Mouse (Mus musculus) monocyte, adult 2 months (primary cell): Measurements from ENCODE around the gene Nudt7.

Source experiments
- DNase-seq, 2 experiments: peaks; one replicate each; pipeline ENCODE4 v3.0.0; 2022; ENCODE audit warnings: low spot score in 2 of 2, low read depth in 1 of 2

Gene Nudt7

DNA sequence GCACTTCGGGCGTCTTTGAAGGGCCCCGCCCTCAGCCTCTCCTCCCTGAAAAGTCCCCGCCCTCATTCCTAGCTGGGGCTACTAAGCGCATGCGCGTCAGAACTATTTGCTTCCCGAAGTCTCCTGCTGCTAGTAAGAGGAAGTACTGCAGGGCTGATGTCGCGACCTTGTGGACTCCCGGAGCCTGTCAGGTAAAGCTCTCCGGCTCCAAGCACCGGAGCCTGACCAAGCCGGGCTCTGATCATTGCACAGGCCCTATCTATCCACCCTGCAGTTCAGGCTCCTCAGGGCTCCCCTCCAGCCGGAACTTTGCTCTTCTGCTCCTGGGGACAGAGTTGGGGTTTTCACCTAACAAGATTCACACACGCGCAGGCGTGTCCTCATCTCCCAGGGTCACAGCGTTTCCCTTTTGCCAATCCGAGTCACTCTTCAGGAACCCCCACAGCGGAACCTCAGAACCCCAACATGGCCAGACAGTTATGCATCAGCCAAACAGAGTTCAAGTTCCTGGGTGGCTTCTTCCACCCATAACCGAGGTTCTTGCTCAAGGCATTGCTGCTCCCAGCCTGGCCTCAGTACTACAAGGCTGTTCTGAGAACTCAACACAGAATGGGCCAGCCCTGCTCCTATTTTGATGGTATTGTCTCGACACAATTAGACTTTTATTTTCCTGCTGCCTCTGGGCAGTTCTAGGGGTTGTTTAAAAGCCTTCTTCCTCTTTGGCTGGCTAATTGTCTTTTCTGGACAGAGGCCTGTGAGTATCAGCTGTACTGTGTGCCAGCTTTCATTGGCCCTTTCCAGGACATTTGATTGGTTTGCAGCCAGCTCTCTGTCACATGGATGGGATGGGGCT is at the start of gene Nudt7:
Gene Nudt7, plus strand, starts transcription at position 48 of the 853 bp plus-strand sequence.
- peak; percentile 63 to 64 for DNase-seq

DNA sequence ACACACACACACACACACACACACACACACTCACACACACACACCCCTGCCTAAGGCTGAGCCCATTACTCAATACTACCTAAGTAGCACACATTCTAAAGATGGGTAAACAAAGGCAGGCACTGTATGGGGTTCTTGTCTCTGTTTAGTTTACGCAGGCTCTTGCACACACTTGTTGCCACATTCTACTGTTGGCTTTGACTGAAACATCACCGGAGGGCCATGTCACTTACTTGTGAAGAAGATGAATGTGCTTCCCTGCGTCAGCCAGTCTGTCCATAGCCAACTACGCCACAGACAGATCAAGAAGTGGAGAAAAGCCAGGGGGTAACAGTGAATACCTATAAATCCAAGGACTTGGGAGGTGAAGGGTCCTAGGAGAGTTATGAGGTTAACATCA is 45.4 kb upstream of the Nudt7 start:
- DNase-seq = no peak

DNA sequence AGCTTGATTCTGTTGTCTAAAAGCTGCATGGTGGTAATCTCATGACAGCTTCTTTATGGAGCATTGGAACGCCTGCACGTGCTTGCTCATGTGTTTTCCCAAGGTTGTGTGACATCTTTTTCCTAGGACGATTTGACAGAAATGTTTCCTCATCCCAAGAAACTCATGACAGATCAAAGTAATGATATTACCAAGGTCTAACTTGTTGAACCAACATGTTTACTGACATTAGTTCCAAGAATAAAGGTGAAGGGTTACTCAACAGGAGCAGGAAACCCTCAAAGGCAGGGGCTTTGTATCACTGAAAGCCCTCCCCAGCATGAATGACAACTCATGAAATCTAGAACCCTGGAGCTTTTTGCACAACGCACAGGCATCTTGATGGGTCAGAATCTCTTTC is 42.6 kb upstream of the Nudt7 start:
- no peak for DNase-seq

DNA sequence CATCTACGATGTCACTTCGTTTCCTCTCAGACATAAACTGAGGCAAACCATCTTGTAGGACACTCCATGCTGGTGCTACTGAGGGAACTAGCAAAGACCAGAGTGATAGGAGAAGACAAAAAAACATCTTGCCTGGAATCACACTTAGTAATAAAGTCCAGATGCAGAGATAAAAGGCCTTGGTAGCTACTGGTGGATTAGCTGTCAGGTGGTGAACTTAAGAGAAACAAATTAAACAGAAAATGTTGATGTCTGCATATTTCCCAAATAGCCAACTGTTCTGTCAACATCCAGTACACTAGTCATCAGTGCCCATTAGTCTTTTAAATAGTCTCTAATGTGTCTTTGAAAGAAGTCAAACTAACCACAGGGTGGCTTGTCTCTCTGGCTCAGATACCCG is 40.0 kb upstream of the Nudt7 start:
- DNase-seq = no peak

DNA sequence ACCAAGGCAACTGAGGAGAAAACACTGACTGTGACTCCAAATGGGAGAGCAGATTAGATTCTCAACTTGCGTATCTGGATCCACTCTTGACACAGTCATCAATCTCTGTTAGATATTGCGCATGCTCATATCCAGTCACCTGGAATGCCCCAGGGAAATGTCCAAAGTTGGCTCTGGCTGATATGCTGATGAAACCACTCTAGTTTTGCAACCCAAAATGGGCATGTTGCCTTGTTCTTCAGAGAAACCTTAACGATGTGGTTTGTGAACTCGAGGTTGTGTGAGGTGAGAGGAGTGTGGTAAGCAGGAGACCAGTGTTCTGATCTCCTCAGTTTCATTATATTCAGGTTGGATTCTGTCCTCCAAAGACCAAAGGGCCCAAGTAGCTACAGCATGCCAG is 38.8 kb upstream of the Nudt7 start:
- DNase-seq = no peak

DNA sequence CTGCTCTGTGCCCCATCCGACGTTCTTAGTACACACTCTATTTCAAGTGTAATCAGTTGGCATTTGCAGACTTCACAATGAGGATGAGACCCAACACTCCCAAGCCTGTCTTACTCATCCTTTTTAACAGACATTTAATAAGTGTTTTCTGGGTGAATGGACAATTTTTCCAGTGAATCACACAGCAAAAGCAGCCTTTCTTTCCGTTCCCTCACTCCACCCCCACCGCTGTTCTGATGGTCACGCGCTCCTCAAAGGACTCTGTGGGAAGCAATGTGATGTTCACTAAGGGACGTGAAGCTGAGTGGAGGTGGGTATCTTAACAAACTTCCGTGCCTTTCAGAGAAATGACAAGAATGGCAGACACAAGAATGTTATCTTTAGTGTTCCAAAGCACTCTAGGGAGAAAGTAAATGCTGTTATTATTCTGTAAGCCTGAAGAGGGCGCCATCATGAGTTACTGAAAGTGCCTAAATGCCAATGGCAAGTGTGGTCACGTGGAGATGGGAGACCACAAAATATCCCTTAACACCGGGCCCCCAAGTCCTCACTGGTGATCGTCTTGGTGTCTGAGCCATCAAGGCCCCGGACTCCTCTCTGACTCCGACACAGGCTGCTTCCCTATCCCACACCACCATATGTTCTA is 32.7 kb upstream of the Nudt7 start:
- DNase-seq = no peak

DNA sequence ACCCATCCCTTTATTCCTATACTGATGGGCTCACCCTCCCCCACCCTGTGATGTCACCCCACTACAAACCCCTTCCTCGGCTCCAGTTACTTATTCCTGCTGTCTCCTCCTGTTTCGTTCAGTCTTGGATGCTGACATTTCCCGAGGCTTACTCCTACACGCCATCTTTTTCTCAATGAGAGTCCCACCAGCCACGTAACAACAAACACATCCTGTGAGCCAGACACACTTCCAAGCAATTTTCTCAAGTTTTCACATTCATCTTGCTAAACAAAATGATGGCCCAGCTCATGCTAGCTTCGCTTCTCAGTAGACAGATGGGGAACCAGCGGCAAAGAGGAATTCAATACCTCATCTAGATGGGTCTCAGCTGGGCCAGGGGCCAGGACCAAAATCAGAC is 30.0 kb upstream of the Nudt7 start:
- no peak for DNase-seq

DNA sequence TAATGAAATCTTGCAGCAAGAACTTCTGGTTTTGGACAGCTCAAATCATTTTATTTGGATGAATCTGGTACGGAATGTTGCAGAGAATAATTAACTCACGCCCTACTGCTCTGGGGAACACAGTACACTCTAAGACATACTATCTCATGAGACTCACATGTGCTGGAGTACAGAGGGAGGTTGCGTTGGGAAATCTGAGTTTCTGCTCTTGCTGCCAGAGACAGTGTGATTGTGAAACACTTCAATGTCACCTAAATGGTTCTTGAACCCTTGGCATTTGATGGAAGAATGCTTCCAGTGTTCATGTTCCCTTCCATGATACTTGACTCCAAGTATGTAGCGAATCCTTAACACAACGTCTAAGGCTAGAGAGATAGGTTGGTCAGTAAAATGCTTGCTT is 27.4 kb upstream of the Nudt7 start:
- DNase-seq = no peak

DNA sequence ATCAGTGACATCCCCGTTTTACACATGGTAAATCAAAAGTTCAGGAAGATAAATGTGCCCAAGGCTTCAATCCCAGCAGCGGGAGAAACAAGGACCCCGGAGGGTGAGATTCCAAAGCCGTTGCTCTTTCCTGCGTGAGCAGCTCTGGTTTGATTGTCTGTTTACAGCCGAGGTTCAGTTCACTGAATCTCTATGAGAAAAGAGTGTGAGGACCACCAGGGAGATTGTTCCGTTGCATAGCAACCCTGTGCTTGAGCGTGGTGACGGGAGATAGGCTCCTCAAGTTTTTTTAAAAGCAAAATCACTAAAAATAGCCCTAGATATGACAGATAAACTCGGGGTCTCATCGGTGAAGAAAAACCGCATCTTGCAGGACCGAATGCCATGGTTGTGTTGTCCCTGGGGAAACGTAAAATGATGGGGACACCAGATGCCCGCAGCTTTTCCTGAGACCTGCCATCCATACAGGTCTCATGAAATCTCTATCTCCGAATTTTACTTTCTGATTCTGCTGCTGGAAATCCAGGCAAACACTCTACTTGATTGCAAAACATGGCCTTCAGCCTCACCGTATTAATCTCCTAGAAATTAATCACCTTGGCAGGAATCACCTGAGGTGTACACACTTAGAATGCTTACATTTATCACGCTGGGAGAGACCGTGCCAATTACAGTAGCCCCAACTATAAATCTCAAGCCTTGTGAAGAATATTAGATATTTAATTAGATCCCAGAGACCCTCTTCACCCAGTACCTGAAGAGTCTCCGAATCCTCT is 23.8 kb upstream of the Nudt7 start:
- no peak for DNase-seq

DNA sequence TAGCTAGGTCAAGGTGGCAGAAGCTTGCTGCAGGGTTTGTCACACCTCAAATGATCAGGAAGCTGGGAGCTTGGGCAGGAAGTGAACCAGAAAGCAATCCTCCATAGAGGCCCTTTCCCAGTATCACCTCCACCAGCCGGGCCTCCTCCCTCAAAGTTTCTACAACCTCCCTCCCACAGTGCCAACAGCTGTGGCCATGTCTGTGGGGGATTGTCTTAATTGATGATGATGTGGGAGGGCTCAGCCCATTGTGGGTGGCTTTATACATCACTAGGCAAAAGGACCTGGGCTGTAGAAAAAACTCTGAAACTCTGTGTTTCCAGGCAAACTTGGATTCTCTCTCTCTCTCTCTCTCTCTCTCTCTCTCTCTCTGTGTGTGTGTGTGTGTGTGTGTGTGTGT is 18.3 kb upstream of the Nudt7 start:
- no peak for DNase-seq

DNA sequence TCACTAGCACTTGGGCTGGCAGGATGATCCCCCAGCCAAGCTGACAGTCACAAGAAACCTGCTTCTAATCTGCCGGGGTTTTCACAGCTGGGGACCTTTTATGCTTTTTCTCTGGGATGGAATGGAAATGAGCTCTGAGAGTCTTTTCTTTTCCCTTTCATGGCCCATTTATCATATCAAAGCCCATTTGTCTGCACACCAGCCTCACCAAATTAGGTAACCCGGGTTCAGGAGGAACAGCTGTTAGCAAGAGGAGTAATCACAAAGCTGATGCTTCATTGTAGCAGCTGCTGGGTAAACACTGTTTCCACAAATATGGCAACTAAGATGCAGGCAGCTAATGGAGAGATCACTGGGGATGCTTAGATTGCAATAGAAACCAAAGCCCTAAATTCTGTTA is 17.3 kb upstream of the Nudt7 start:
- no peak for DNase-seq

DNA sequence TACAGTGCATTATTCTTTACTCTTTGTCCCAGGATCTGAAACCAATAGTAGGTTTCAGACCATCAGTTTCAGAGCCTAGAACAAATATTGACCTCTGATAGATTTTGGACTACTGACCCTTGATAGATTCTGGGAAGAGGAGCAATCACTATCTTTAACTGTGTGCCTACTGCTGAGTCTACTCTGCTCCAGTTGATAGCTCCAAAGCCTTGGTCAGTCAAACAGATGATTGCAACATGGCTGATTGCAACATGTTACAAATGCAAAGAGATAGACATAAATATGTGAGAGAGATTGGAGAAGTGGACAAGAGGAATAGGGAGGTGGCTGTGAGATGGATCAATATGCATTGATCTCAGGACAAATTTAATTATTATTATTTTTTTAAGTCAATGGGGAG is 15.9 kb upstream of the Nudt7 start:
- no peak for DNase-seq

DNA sequence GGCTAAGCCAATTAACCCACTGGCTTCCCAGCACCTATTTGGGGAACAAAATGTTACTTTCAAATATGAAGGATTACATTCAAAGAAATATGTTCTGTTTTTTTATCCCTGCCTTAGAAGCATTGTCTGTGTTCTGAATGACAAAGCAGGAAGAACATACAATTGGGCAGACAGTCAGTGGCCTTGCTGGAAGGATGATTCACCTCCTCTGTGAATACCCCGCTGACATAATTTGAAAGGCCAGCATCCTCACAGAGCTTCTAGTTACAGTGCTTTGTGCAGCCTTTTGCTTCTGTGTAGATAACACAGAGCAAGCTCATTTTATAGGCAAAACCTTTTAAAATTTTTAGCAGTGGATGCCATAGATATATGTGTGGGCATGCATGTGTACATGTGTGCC is 11.6 kb upstream of the Nudt7 start:
- DNase-seq = no peak

DNA sequence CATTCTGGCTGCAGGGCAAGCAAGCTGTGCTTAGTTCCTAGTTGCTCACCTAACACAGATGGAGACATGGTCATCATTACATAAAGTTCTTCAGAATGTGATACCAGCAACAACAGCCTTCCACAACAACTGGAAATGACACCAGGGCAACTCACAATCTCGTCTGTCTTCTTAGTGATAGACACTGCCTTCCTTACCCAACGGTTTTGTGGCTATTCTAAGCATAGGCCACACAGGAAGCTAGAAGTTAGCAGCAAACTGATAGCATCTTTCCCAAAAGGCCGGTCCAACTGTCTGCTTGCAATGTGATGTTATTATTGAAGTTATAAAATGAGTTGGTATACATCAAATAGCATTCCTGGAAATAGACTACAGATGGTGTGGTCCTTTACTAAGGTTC is 9.7 kb upstream of the Nudt7 start:
- DNase-seq = no peak

DNA sequence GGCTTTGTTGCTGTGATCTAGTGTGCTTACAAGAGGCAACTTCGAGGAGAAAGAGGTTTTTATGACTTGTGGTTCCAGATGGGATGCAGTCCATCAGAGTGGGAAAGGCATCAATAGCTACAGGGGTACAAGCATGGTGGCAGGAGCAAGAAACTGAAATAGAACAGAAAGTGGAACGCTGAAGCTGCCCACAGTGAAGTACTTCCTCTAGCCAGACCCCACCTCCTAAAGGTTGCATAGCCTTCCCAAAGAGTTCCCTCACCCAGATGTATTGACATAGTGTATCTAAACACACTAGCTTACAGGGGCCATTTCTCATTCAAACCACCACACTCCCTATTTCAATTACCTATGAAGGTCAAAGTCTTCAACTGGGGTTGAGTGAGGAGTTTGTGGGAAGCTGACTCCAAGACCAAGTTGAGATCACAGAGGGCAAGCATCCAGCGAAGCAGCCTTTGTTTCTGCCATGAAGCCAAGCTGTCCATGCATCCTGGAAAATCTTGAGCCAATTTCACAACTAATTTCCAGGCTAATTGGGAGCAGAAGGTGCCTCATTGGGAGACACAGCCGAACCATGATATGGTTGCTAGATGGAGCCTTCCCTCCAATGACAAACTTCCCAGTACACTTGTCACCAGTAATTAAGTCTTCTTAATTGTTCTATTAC is 9.1 kb upstream of the Nudt7 start:
- no peak for DNase-seq

DNA sequence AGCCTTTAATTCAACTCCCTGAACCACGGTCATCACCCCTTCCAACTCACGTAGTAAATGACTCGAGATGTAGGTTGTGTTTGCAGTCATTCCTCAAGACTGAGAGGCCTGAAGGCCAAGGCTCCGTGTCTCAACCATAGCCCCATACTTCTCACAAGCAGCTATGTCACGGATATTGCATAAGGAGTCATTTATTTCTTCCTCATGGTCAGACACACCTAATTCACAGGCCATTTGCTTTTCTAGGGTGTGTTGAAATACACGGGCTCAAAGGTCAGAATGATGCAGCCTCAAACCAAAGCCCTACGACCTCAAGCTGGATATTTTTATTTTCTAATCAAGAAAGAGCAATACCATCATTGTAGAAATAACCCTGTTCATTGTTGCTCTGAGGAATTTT is 2.5 kb upstream of the Nudt7 start:
- no peak for DNase-seq

DNA sequence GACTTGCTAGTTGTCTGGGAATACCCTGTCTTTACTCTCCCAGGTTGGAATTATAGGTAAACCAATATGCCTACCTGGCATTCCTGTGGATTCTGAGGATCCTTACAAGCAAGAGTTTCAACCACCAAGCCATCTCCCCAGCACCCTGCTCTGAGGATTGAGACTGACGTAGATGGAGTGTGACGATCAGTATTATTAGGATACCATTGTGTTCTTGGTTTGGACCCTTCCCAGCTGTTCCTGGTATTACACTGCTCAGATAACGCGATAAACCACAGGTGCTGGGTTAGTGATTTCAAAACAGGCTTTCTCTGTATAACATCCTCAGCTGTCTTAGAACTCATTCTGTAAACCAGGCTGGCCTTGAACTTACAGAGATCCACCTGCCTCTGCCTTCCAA is 1.9 kb upstream of the Nudt7 start:
- DNase-seq = no peak

DNA sequence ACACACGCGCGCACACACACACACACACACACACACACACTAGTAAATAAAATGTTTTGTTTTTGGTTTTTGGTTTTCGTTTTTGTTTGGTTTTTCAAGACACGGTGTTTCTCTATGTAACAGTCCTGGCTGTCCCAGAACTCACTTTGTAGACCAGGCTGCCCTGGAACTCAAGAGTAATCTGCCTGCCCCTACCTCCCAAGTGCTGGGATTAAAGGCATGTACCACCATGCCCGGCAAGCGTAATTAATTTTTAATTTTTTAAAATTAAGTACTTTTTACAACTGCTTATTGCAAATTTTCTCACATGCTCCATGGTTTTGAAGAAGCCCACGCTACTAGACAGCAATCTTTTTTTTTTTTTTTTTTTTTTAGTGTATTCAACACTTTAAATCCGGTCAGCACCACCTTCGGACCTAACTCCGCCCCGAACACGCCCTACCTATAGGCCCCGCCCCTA is 277 bp upstream of the Nudt7 start:
- no peak for DNase-seq

DNA sequence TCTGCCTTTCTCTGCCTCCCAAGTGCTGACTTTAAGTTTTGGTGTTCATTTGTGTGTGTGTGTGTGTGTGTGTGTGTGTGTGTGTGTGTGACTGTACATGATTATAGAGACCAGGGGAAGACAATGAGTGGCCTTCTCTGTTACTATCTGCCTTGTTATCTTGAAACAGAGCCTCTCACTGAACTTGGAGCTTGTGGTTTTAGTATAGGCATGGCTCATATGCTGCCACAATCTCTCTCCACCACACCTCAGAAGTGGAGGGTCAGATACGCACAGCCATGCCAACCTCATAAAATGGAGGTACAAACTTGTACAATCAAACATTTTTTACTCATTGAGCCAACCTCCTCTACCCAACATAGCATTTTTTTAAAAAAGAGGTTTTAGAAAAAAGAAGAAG is 3.4 kb downstream of the Nudt7 start:
- DNase-seq = no peak

DNA sequence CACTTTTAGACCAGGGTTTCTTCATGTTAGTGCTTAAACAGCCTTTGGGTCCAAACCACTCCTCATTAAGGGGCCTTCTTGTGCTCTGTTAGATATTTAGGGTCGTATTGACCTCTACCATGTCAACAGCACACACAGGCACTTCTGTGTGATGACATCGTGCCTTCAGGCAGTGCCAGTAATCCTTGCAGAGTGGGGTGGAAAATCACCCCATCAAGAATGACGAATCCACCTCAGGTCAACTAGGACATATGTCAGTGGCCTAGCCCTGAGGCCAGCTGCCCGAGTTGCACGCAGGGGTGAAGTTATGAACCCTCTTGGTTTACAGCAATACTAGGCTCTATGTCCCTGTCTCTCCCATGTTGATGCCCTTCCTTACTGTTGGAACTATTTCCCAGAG is 3.8 kb downstream of the Nudt7 start:
- DNase-seq = no peak

DNA sequence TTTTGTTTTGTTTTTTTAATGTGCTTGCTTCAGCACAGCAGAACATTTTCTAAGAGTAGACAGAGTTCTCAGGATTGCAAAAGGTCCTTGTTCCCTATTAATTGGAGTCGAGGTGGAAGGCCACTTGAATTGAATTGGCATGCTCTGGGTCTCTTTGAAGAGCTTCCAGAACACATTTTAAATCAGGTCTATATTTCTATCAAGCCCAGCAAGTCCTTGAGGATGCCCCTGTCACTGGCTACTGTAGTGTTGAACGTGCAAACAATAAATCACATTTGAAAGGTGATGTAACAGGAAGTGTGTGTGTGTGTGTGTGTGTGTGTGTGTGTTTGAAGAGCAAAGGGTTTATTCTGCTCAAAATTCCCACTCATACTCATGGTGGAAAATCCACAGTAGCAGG is 7.1 kb downstream of the Nudt7 start:
- DNase-seq = no peak

DNA sequence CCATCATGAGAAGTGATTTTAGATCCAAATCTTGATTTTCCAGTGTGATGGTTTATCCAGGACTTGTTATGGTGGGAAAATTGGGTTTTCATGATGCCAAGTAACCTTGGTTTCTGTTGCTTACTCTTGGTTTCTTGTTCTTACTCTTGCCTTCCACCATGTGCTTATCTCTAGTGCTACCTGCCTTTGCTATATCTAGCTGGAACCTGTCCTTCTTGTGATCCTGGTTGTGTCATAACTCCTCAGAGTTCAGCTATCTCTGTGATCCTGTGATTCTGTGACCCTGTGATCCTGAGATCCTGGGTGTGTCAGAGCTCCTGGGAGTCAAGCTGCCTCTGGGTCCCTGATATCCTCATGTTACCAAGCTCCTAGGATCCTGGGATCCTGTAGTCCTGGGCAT is 8.8 kb downstream of the Nudt7 start:
- no peak for DNase-seq
